Mouse (Mus musculus) stomach, postnatal 0 days (tissue): Measurements from ENCODE around the gene Eef1a2. TPM values are rescaled to one million over a fixed set of nuclear protein-coding genes. Genes with fewer than 3 reads are reported as not detected.

Experiments
- ATAC-seq: fragments of 200-750 bp; cut with Nextera tagmentation; 2 replicates; pipeline ENCODE4 v1.8.0; 2017; ENCODE audit not compliant: low FRiP score, low TSS enrichment
- DNase-seq: peaks from one replicate; pipeline ENCODE4 v3.0.0-alpha.2; 2016; ENCODE audit warnings: low spot score
- H3K27ac ChIP-seq: fragments of 300-500 bp; sonication (generic); replicated peaks from 2 replicates; pipeline ENCODE4 v1.5.1; 2014; ENCODE audit warnings: mild to moderate bottlenecking, control low read depth
- H3K27me3 ChIP-seq: fragments of 300-500 bp; sonication (generic); 2 replicates; pipeline ENCODE4 v1.6.1; 2014; ENCODE audit warnings: low read length; ENCODE audit not compliant: control insufficient read depth, insufficient read depth
- H3K36me3 ChIP-seq: fragments of 300-500 bp; sonication (generic); 2 replicates; pipeline ENCODE4 v1.6.1; 2014; ENCODE audit warnings: low read length, mixed read lengths; ENCODE audit not compliant: control insufficient read depth, insufficient read depth
- H3K4me1 ChIP-seq: fragments of 300-500 bp; sonication (generic); replicated peaks from 2 replicates; pipeline ENCODE4 v1.6.1; 2014; ENCODE audit warnings: antibody characterized with exemption; ENCODE audit not compliant: control insufficient read depth, insufficient read depth
- H3K4me2 ChIP-seq: fragments of 300-500 bp; sonication (generic); replicated peaks from 2 replicates; pipeline ENCODE4 v1.6.1; 2014; ENCODE audit warnings: low read depth, mild to moderate bottlenecking, control low read depth, moderate library complexity
- H3K4me3 ChIP-seq: fragments of 300-500 bp; sonication (generic); 2 replicates; pipeline ENCODE4 v1.5.1; 2014; ENCODE audit warnings: low read depth, low read length, control low read depth
- H3K9ac ChIP-seq: fragments of 300-500 bp; sonication (generic); 2 replicates; pipeline ENCODE4 v1.6.1; 2014; ENCODE audit warnings: mild to moderate bottlenecking, low read length, control low read depth, mixed read lengths
- H3K9me3 ChIP-seq: fragments of 300-500 bp; sonication (generic); 2 replicates; pipeline ENCODE4 v1.6.1; 2016; ENCODE audit warnings: low read length; ENCODE audit not compliant: control insufficient read depth
- CTCF ChIP-seq: IDR thresholded peaks from 2 replicates; pipeline ENCODE4 v1.5.1; 2016; ENCODE audit warnings: antibody characterized with exemption, low read depth, mild to moderate bottlenecking, moderate library complexity
- EP300 ChIP-seq: optimal IDR thresholded peaks from 2 replicates; pipeline ENCODE3; 2016; ENCODE audit warnings: antibody characterized with exemption
- WGBS: fragments of 180-500 bp; shearing (Covaris S2); extraction: QIAGEN DNeasy Blood & Tissue Kit; methylation state at CpG from one replicate; pipeline ENCODE4 v1.1.7; 2014; 5-methylcytosine and 5-hydroxymethylcytosine counted together
- polyA plus RNA-seq: library from polyadenylated mRNA; unstranded; fragments of >200 nt; fragmentation: Nextera tagmentation; extraction: Ambion mirVana; gene quantifications from 2 replicates; pipeline ENCODE4 v1.2.1, GENCODE M21; 2015

The Eef1a2 gene
- polyA plus RNA-seq, 1 experiment from 2014 or later = 0.40 TPM

- no peaks in the 10 kb centered on the region for H3K9me3 ChIP-seq
- H3K9ac ChIP-seq = no peak within 1 kb of the TSS
- H3K36me3 ChIP-seq = no peaks in the 10 kb centered on the region
- H3K27ac ChIP-seq = no peak within 1 kb of the TSS
- TF ChIP-seq CTCF = no peak
- H3K4me1 ChIP-seq = no peaks in the 10 kb centered on the region
- DNase-seq (no peak), ATAC-seq (peak; percentile 15; the same call in 1 of the 2 replicates)
- WGBS = under 1% methylated on average over 92 of the region's 104 CpGs
- peak within 1 kb of the TSS; percentile 54 for H3K4me2 ChIP-seq
- peaks cover 18% of the 10 kb centered on the region; the same call in 1 of the 2 replicates for H3K27me3 ChIP-seq
- H3K4me3 ChIP-seq = peak within 1 kb of the TSS; percentile 37
Measured at GRCm38 (mm10) chr2:181134591-181135445, 22.0 kb downstream of the Eef1a2 start, which contains the start of gene Kcnq2. Gene Kcnq2, minus strand, starts transcription at chr2:181135300.

GRCm38 (mm10) chr2:181133837-181134590 lies 22.8 kb downstream of the Eef1a2 start:
- H3K4me2 ChIP-seq = no peak overlapping the region
- H3K27ac ChIP-seq = no peak overlapping the region
- no peaks in the 10 kb centered on the region for H3K9me3 ChIP-seq
- H3K9ac ChIP-seq = no peak overlapping the region
- 8% methylated on average over 20 of the region's 22 CpGs for WGBS
- H3K36me3 ChIP-seq = no peaks in the 10 kb centered on the region
- peaks cover 18% of the 10 kb centered on the region; the same call in 1 of the 2 replicates for H3K27me3 ChIP-seq
- TF ChIP-seq EP300 (no peak), CTCF (no peak)
- H3K4me3 ChIP-seq = peak overlapping the region; percentile 37
- no peak for DNase-seq
- ATAC-seq = peak; percentile 42; the same call in 1 of the 2 replicates
- H3K4me1 ChIP-seq = no peaks in the 10 kb centered on the region

- WGBS = 53% methylated on average over 4 of the region's 4 CpGs
- ATAC-seq (no peak), DNase-seq (no peak)
Measured at GRCm38 (mm10) chr2:181130245-181130644, 26.6 kb downstream of the Eef1a2 start.

GRCm38 (mm10) chr2:181128963-181129362 lies 27.9 kb downstream of the Eef1a2 start:
- WGBS = 76% methylated on average over 4 of the region's 4 CpGs
- Histone ChIP-seq H3K27ac (no peak overlapping the region), H3K9me3 (no peaks in the 10 kb centered on the region), H3K4me1 (no peaks in the 10 kb centered on the region), H3K36me3 (no peaks in the 10 kb centered on the region), H3K4me2 (no peak overlapping the region), H3K27me3 (peaks cover 1% of the 10 kb centered on the region; the same call in 1 of the 2 replicates), H3K4me3 (no peak overlapping the region), H3K9ac (no peak overlapping the region)
- DNase-seq = no peak
- TF ChIP-seq CTCF (no peak), EP300 (no peak)
- no peak for ATAC-seq

More at GRCm38 (mm10) chr2:181130245-181130644, 26.6 kb downstream of the Eef1a2 start:
- H3K27ac ChIP-seq = no peak overlapping the region
- H3K4me1 ChIP-seq = no peaks in the 10 kb centered on the region
- H3K4me2 ChIP-seq = no peak overlapping the region
- H3K4me3 ChIP-seq = no peak overlapping the region
- no peak overlapping the region for H3K9ac ChIP-seq
- no peaks in the 10 kb centered on the region for H3K9me3 ChIP-seq
- H3K27me3 ChIP-seq = peaks cover 12% of the 10 kb centered on the region; the same call in 1 of the 2 replicates
- TF ChIP-seq EP300 (no peak), CTCF (no peak)
- H3K36me3 ChIP-seq = no peaks in the 10 kb centered on the region

GRCm38 (mm10) chr2:181127786-181128185 lies 29.0 kb downstream of the Eef1a2 start:
- no peaks in the 10 kb centered on the region for H3K27me3 ChIP-seq
- no peak overlapping the region for H3K9ac ChIP-seq
- no peak overlapping the region for H3K27ac ChIP-seq
- H3K4me3 ChIP-seq = no peak overlapping the region
- H3K4me2 ChIP-seq = no peak overlapping the region
- TF ChIP-seq CTCF = no peak
- TF ChIP-seq EP300 = no peak
- no peaks in the 10 kb centered on the region for H3K9me3 ChIP-seq
- DNase-seq (no peak), ATAC-seq (no peak)
- 46% methylated on average over 3 of the region's 3 CpGs for WGBS
- no peaks in the 10 kb centered on the region for H3K36me3 ChIP-seq
- H3K4me1 ChIP-seq = no peaks in the 10 kb centered on the region
